Mouse (Mus musculus) CD4-positive, CD25-positive, alpha-beta regulatory T cell, adult 9 weeks (primary cell): ENCODE measurements around the gene Rpl13a. TPM values are rescaled to one million over a fixed set of nuclear protein-coding genes. Genes with fewer than 3 reads are reported as not detected.

ENCODE experiments used
- polyA plus RNA-seq: library from polyadenylated mRNA; unstranded; fragments of 100-300 nt; shearing (Covaris generic); gene quantifications from one replicate; pipeline ENCODE4 v1.2.1, GENCODE M21; 2017

Rpl13a gene
- polyA plus RNA-seq: 3,108 TPM

DNA sequence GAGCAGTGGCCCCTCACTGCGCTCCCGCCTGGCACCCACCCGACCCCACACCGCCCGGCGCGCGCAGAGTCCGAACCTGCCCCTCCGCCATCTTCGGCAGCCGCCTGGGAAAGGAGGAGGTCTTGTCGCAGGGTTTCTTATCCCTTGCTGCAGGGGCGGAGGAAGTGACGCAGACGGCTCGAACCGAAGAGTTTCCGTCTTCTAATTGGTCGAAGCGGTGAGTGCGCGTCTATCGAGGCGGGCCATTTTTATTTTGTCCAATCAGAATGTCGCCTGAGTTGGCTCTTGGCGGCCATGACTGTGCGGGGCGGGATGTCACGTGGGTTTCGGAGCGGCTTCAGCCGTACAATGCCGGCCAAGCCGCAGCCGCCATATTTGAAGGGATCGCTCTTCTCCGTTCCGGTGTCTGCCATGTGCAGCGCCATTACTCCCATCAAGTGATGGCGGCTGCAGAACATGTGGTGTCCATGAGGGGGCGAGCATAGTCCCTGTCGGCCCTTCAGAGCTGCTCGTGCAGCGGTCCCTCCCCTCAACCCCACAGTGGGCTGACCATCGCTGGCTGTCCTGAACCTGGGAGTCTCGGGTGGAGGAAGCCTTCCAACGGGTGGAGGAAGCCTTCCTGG, at the start of gene Rpl13a:
Gene Rpl13a, minus strand, starts transcription at position 138 of the 623 bp plus-strand sequence.

GRCm38 (mm10) chr7:45163735-45164490, 35.4 kb upstream of the Rpl13a start, which contains the start of gene Slc17a7:
Slc17a7 (plus strand) TSS chr7:45163949.

GRCm38 (mm10) chr7:45154096-45154992, 25.8 kb upstream of the Rpl13a start, which contains the start of the genes Pih1d1 and Aldh16a1:
Pih1d1 (plus strand) TSS chr7:45154303.
Aldh16a1 (minus strand) TSS chr7:45154584.

GRCm38 (mm10) chr7:45135993-45136567, 7.5 kb upstream of the Rpl13a start, which contains the start of the genes Gm45713 and Flt3l:
Gm45713 (minus strand) TSS chr7:45136231.
Flt3l (minus strand) TSS chr7:45136432.

GRCm38 (mm10) chr7:45124224-45125143, 4.1 kb downstream of the Rpl13a start, which contains the start of gene Rps11:
Rps11 (minus strand) TSS chr7:45124439.

DNA sequence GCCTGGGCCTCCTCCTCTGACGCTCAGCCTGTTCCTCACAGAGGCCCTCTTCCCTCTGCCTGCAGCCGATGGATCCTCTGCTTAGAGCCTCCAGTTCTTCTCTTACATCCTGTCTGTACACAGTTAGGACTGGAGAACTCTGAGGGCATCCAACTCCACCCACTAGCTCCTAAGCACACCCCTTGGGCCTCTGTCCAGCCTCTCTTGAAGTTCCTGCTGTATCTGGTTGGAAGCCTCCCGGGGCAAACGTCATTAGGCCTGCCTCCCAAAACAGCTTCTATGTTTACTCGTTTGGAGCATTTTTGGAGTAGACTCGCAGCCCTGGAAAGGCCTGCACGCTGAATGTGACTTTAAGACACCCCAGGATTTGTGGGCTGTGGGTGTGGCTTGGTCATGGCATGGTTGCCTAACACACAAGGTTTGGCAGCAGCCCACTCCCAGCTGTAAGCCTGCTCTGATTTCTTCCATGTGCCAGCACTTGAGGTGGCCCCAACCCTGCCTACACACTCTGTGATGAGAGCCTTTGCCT, 24.8 kb downstream of the Rpl13a start, which contains the start of gene Fcgrt:
Gene Fcgrt, minus strand, starts transcription at position 200 of the 529 bp plus-strand sequence.

GRCm38 (mm10) chr7:45092048-45092447, 36.5 kb downstream of the Rpl13a start, which contains the start of gene Rcn3:
Rcn3 (minus strand) TSS chr7:45092221.

Other genes starting within 250 kb of the Rpl13a start
- gene Med25, start 236.0 kb downstream of the Rpl13a start, polyA plus RNA-seq: 26.9 TPM
- gene Fuz, start 232.7 kb downstream of the Rpl13a start, polyA plus RNA-seq: 50.8 TPM
- gene Ap2a1, start 199.3 kb downstream of the Rpl13a start, polyA plus RNA-seq: 26.9 TPM
- not detected for gene Tsks, start 185.6 kb downstream of the Rpl13a start, polyA plus RNA-seq
- gene Cpt1c, start 153.9 kb downstream of the Rpl13a start, polyA plus RNA-seq: 0.55 TPM
- gene Prmt1, start 142.2 kb downstream of the Rpl13a start, polyA plus RNA-seq: 210 TPM
- gene Irf3, start 131.1 kb downstream of the Rpl13a start, polyA plus RNA-seq: 255 TPM
- gene Bcl2l12, start 130.0 kb downstream of the Rpl13a start, polyA plus RNA-seq: 35.2 TPM
- gene Scaf1, start 112.4 kb downstream of the Rpl13a start, polyA plus RNA-seq: 22.7 TPM
- gene Rras, start 110.8 kb downstream of the Rpl13a start, polyA plus RNA-seq: 6.3 TPM
- 4.8 TPM for gene Prr12, start 75.9 kb downstream of the Rpl13a start, polyA plus RNA-seq
- gene Nosip, start 66.3 kb downstream of the Rpl13a start, polyA plus RNA-seq: 148 TPM
- gene Prrg2, start 66.1 kb downstream of the Rpl13a start, polyA plus RNA-seq: 3.3 TPM
- gene Rcn3, start 36.5 kb downstream of the Rpl13a start, polyA plus RNA-seq: 10.8 TPM
- gene Fcgrt, start 24.9 kb downstream of the Rpl13a start, polyA plus RNA-seq: 2.6 TPM
- gene Rps11, start 4.3 kb downstream of the Rpl13a start, polyA plus RNA-seq: 3,383 TPM
- gene Gm45713, start 7.5 kb upstream of the Rpl13a start, polyA plus RNA-seq: not detected
- gene Flt3l, start 7.7 kb upstream of the Rpl13a start, polyA plus RNA-seq: 292 TPM
- gene Pih1d1, start 25.5 kb upstream of the Rpl13a start, polyA plus RNA-seq: 59.4 TPM
- 67.0 TPM for gene Aldh16a1, start 25.8 kb upstream of the Rpl13a start, polyA plus RNA-seq
- gene Slc17a7, start 35.2 kb upstream of the Rpl13a start, polyA plus RNA-seq: not detected
- gene Gfy, start 50.8 kb upstream of the Rpl13a start, polyA plus RNA-seq: not detected
- not detected for gene Pth2, start 52.2 kb upstream of the Rpl13a start, polyA plus RNA-seq
- gene Ccdc155, start 76.1 kb upstream of the Rpl13a start, polyA plus RNA-seq: 0.32 TPM
- 16.0 TPM for gene Dkkl1, start 83.4 kb upstream of the Rpl13a start, polyA plus RNA-seq
- gene Tead2, start 87.0 kb upstream of the Rpl13a start, polyA plus RNA-seq: 2.9 TPM
- 598 TPM for gene Cd37, start 110.4 kb upstream of the Rpl13a start, polyA plus RNA-seq
- gene Slc6a16, start 112.3 kb upstream of the Rpl13a start, polyA plus RNA-seq: not detected
- gene Slc6a21, start 148.8 kb upstream of the Rpl13a start, polyA plus RNA-seq: not detected
- gene Trpm4, start 205.0 kb upstream of the Rpl13a start, polyA plus RNA-seq: 16.3 TPM
- gene Hrc, start 206.5 kb upstream of the Rpl13a start, polyA plus RNA-seq: not detected
- gene Ppfia3, start 238.3 kb upstream of the Rpl13a start, polyA plus RNA-seq: not detected
- gene Lin7b, start 241.8 kb upstream of the Rpl13a start, polyA plus RNA-seq: not detected